Mouse (Mus musculus) hindlimb bud, embryonic 11.5 days (tissue): ENCODE measurements around the gene Ppp2r5c.

Source experiments
- DNase-seq: peaks from one replicate; pipeline ENCODE4 v3.0.0-alpha.2; 2012; ENCODE audit warnings: low read depth, low spot score; ENCODE audit errors: extremely low spot score

The Ppp2r5c gene

GRCm38 (mm10) chr12:110601241-110602218, 154.6 kb downstream of the Ppp2r5c start, which contains the start of gene Dync1h1:
TSS of gene Dync1h1 (plus strand) at chr12:110601452.
- DNase-seq, result peak; percentile 54

GRCm38 (mm10) chr12:110606161-110606560, 159.2 kb downstream of the Ppp2r5c start:
- DNase-seq, result no peak

- no peak for DNase-seq
These were observed 159.8 kb downstream of the Ppp2r5c start for GRCm38 (mm10) chr12:110606676-110607075.

GRCm38 (mm10) chr12:110608460-110609152, 161.7 kb downstream of the Ppp2r5c start:
- no peak for DNase-seq

- DNase-seq, result no peak
These were observed 162.2 kb downstream of the Ppp2r5c start for GRCm38 (mm10) chr12:110609153-110609497.

- DNase-seq, result no peak
These were observed 163.8 kb downstream of the Ppp2r5c start for GRCm38 (mm10) chr12:110610713-110611112.

- DNase-seq, result no peak
These were observed 183.1 kb downstream of the Ppp2r5c start for GRCm38 (mm10) chr12:110630056-110630455.
